Mouse (Mus musculus) forebrain, postnatal 0 days (tissue): ENCODE results near the gene Cd2bp2. TPM values are rescaled to one million over a fixed set of nuclear protein-coding genes. Genes with fewer than 3 reads are reported as not detected.

Experiments
- ATAC-seq: fragments of 200-750 bp; cut with Nextera tagmentation; 2 replicates; pipeline ENCODE4 v1.8.0; 2017; ENCODE audit warnings: mild to moderate bottlenecking, moderate library complexity
- DNase-seq: peaks from one replicate; pipeline ENCODE4 v3.0.0-alpha.2; 2015
- H3K27ac ChIP-seq: fragments of 300-500 bp; sonication (generic); 2 replicates; pipeline ENCODE4 v1.5.1; 2014; ENCODE audit warnings: low read depth, mild to moderate bottlenecking, antibody characterized with exemption, low read length, moderate library complexity, mixed read lengths
- H3K27me3 ChIP-seq: fragments of 300-500 bp; sonication (generic); 2 replicates; pipeline ENCODE4 v1.6.1; 2014; ENCODE audit warnings: mild to moderate bottlenecking, low read length, mixed read lengths; ENCODE audit not compliant: insufficient read depth
- H3K36me3 ChIP-seq: fragments of 300-500 bp; sonication (generic); 2 replicates; pipeline ENCODE4 v1.6.1; 2014; ENCODE audit warnings: mild to moderate bottlenecking, moderate library complexity; ENCODE audit not compliant: insufficient read depth
- H3K4me1 ChIP-seq: fragments of 300-500 bp; sonication (generic); 2 replicates; pipeline ENCODE4 v1.6.1; 2014; ENCODE audit warnings: antibody characterized with exemption; ENCODE audit not compliant: insufficient read depth
- H3K4me2 ChIP-seq: fragments of 300-500 bp; sonication (generic); 2 replicates; pipeline ENCODE4 v1.6.1; 2014; ENCODE audit warnings: low read depth, mild to moderate bottlenecking, moderate library complexity
- H3K4me3 ChIP-seq: fragments of 300-500 bp; sonication (generic); 2 replicates; pipeline ENCODE4 v1.5.1; 2014; ENCODE audit warnings: low read depth, low read length, mixed read lengths
- H3K9ac ChIP-seq: fragments of 300-500 bp; sonication (generic); 2 replicates; pipeline ENCODE4 v1.6.1; 2014; ENCODE audit warnings: mild to moderate bottlenecking
- H3K9me3 ChIP-seq: fragments of 300-500 bp; sonication (generic); 2 replicates; pipeline ENCODE4 v1.6.1; 2016; ENCODE audit warnings: low read length
- CTCF ChIP-seq: sonication (generic); IDR thresholded peaks from 2 replicates; pipeline ENCODE4 v1.5.1; 2016; ENCODE audit warnings: antibody characterized with exemption, control low read depth, low read depth
- WGBS: fragments of 180-500 bp; shearing (Covaris S2); extraction: QIAGEN DNeasy Blood & Tissue Kit; methylation state at CpG from one replicate; pipeline ENCODE4 v1.1.7; 2014; 5-methylcytosine and 5-hydroxymethylcytosine counted together
- polyA plus RNA-seq: library from polyadenylated mRNA; unstranded; fragments of >200 nt; fragmentation: Nextera tagmentation; extraction: Ambion mirVana; gene quantifications from 2 replicates; pipeline ENCODE4 v1.2.1, GENCODE M21; 2015
- total RNA-seq: library from RNA; depleted of rRNA; stranded (reverse); fragments of >200 nt; gene quantifications from 2 replicates; pipeline ENCODE4 v1.2.3, GENCODE M21; 2014; rRNA removed

The Cd2bp2 gene
- total and polyA plus RNA-seq, 2 experiments from 2014 or later, result 67.5 to 131 TPM

DNA sequence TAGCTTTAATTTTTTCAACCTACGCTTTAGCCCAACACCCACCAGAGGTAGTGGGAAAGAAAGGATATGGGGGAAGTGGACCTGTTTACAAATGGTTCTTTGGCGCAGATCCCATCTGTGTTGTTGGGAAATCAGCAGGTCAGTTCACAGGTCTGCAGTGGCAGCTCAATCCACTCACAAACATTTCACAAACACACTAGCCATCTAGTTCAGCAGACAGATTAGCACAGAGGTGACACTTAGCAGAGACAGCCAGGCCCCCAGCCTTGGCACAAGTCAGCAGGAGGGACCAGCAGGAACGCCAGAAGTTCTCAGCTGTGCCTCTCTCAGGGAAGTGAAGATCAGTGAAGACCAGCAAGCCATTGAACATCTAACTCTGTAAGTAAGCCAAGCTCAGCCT lies 47.9 kb downstream of the Cd2bp2 start:
- no peaks in the 10 kb centered on the region for H3K4me1 ChIP-seq
- no peak overlapping the region for H3K4me2 ChIP-seq
- no peak for DNase-seq
- no peaks in the 10 kb centered on the region for H3K36me3 ChIP-seq
- H3K27ac ChIP-seq, result no peak overlapping the region
- H3K9ac ChIP-seq, result no peak overlapping the region
- whole genome bisulfite sequencing, result 77% methylated on average over 3 of the region's 3 CpGs
- ATAC-seq, result no peak
- no peaks in the 10 kb centered on the region for H3K9me3 ChIP-seq
- no peaks in the 10 kb centered on the region for H3K27me3 ChIP-seq
- H3K4me3 ChIP-seq, result no peak overlapping the region
- no peak for TF ChIP-seq CTCF

DNA sequence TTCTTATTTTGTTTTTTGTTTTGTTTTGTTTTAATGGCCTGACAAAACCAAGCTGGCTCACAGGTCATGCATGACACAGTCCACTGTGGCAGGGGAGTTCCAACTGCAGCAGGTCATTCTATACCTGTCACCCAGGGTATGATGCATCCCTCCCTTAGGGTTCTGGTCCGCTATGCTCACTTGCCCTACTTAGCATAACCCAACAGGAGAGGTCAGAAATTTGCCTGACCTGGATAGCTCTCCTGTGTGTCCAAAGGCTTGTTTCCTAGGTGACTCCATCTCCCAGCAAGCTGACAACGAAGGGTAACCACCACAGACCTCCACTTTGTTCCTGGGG lies 49.6 kb downstream of the Cd2bp2 start:
- Histone ChIP-seq H3K4me3 (no peak overlapping the region), H3K36me3 (no peaks in the 10 kb centered on the region), H3K27ac (no peak overlapping the region), H3K27me3 (no peaks in the 10 kb centered on the region), H3K4me2 (no peak overlapping the region), H3K9me3 (no peaks in the 10 kb centered on the region), H3K4me1 (no peaks in the 10 kb centered on the region), H3K9ac (no peak overlapping the region)
- no peak for TF ChIP-seq CTCF
- ATAC-seq (no peak), DNase-seq (no peak)
- 67% methylated on average over 2 of the region's 2 CpGs for WGBS

DNA sequence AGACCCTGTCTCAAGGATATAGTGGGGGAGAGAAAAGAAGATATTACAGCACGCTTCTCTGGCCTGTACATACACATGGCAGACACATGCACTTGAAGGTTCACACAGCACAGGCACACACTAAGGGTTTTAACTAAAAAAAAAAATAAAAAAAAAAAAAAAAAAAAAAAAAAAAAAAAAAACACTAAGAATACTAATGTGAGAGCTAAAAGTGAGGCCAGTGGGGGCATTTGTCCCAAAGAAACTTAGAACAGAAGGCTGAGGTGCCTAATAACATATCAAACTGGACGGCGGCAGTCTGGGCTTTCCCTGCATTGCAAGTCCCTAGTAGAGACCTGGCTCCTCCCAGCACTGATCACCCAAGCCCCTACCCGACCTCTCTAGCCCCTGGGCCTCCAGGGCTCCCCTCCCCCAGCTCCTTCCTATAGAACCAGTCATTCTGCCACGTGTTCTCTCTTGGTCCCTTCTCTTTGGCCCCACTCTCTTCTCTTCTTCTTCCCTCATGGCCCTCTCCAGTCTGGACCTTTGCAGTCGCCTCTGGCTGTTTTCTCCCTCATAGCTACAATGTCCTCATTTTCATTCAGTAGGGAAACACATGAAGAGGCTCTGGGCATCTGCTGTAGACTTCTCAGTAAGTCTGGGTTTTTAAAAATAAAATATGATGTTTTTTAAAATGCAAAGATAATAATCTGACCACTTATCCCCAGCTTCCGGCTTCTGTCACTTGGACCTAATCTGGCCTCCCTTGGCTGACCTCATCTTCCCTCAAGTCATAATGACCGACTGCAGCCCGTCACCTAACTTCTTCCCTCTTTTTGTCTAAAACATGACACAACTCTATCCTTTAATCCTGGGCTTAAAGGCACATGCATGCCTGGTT lies 50.2 kb downstream of the Cd2bp2 start:
- Histone ChIP-seq H3K9me3 (no peaks in the 10 kb centered on the region), H3K4me1 (no peaks in the 10 kb centered on the region), H3K27me3 (no peaks in the 10 kb centered on the region), H3K9ac (no peak overlapping the region), H3K4me2 (no peak overlapping the region), H3K36me3 (no peaks in the 10 kb centered on the region), H3K27ac (no peak overlapping the region), H3K4me3 (no peak overlapping the region)
- no peak for DNase-seq
- no peak for TF ChIP-seq CTCF
- 56% methylated on average over 9 of the region's 9 CpGs for WGBS
- no peak for ATAC-seq

DNA sequence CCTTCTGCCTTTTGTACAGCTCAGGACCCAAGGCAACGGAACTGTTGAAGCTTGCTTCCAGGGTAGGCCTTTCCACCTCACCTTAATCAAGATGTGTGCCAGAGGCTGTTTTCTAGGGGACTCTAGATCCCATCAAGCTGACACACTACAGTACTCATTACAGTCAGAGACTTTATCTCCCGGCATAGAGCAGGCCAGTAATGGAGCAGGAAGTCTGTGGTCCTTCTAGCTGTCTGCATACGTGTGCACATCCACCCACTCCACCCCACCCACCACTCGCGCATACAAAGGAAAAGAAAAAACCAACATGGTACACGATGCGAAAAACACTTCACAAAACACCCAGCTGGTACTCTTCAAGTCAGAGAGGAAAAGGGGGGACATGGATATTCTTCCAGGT lies 51.4 kb downstream of the Cd2bp2 start:
- Histone ChIP-seq H3K27me3 (no peaks in the 10 kb centered on the region), H3K4me2 (no peak overlapping the region), H3K9me3 (no peaks in the 10 kb centered on the region), H3K4me1 (no peaks in the 10 kb centered on the region), H3K27ac (no peak overlapping the region), H3K4me3 (no peak overlapping the region), H3K36me3 (no peaks in the 10 kb centered on the region), H3K9ac (no peak overlapping the region)
- no peak for ATAC-seq
- TF ChIP-seq CTCF, result no peak
- DNase-seq, result no peak
- 83% methylated on average over 7 of the region's 7 CpGs for WGBS

DNA sequence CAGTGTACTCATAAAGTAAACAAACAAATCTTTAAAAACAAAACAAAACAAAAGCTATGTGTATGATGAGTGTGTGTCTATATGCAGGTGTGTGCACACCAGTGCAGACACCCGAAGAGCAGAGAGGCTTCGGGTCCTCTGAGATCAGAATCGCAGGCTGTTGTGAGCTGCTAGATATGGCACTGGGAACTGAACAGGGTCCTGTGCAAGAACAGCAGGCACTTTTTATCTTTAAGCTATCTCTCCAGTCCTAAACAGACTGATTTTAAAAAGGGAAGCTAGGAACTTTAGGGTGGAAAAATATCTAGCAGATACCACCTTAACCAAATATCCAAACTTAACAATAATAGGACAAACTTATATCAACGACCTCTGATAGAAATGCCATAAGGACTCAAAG lies 53.2 kb downstream of the Cd2bp2 start:
- WGBS, result 84% methylated on average over 4 of the region's 4 CpGs
- Histone ChIP-seq H3K27ac (no peak overlapping the region), H3K4me1 (no peaks in the 10 kb centered on the region), H3K4me3 (no peak overlapping the region), H3K27me3 (no peaks in the 10 kb centered on the region), H3K9me3 (no peaks in the 10 kb centered on the region), H3K9ac (no peak overlapping the region), H3K4me2 (no peak overlapping the region), H3K36me3 (no peaks in the 10 kb centered on the region)
- DNase-seq (no peak), ATAC-seq (no peak)
- no peak for TF ChIP-seq CTCF

DNA sequence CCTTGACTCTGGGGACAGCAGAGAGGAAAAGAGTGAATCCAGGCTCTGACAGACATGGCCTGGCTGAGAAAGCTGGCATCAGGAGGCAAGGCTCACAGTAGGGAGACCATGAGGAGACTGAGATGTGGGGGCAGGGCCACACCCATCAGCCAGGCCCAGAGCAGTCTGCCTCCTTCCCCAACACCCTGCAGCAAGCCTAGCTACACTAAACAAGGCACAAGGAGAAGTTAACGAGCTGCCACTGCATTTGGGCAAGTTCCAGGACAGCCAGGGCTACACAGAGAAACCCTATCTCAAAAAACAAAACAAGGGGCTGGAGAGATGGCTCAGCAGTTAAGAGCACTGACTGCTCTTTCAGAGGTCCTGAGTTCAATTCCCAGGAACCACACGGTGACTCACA lies 53.6 kb downstream of the Cd2bp2 start:
- TF ChIP-seq CTCF, result no peak
- ATAC-seq, result no peak
- Histone ChIP-seq H3K27me3 (no peaks in the 10 kb centered on the region), H3K4me1 (no peaks in the 10 kb centered on the region), H3K36me3 (no peaks in the 10 kb centered on the region), H3K4me3 (no peak overlapping the region), H3K9me3 (no peaks in the 10 kb centered on the region), H3K4me2 (no peak overlapping the region), H3K9ac (no peak overlapping the region), H3K27ac (no peak overlapping the region)
- WGBS, result 38% methylated on average over 2 of the region's 2 CpGs
- DNase-seq, result no peak

Other genes with a start within 250 kb of the Cd2bp2 start
- gene Asphd1, start 246.5 kb downstream of the Cd2bp2 start, total RNA-seq, result 14.3 and 37.2 TPM in 2 replicates
- 10.3 and 13.6 TPM in 2 replicates for gene Asphd1, start 246.5 kb downstream of the Cd2bp2 start, polyA plus RNA-seq
- 104 and 160 TPM in 2 replicates for gene Sez6l2, start 245.5 kb downstream of the Cd2bp2 start, total RNA-seq
- gene Sez6l2, start 245.5 kb downstream of the Cd2bp2 start, polyA plus RNA-seq, result 38.3 and 45.3 TPM in 2 replicates
- 120 and 158 TPM in 2 replicates for gene Cdipt, start 220.1 kb downstream of the Cd2bp2 start, total RNA-seq
- gene Cdipt, start 220.1 kb downstream of the Cd2bp2 start, polyA plus RNA-seq, result 134 and 137 TPM in 2 replicates
- gene Cdiptos, start 220.0 kb downstream of the Cd2bp2 start, total RNA-seq, result not detected in 2 replicates
- 0.53 and 0.62 TPM in 2 replicates for gene Cdiptos, start 220.0 kb downstream of the Cd2bp2 start, polyA plus RNA-seq
- gene Mvp, start 181.4 kb downstream of the Cd2bp2 start, total RNA-seq, result 4.8 and 6.9 TPM in 2 replicates
- 3.3 and 3.4 TPM in 2 replicates for gene Mvp, start 181.4 kb downstream of the Cd2bp2 start, polyA plus RNA-seq
- gene Pagr1b, start 179.6 kb downstream of the Cd2bp2 start, total RNA-seq, result 3.8 TPM in 1 of 2 replicates, not detected in the other
- gene Pagr1b, start 179.6 kb downstream of the Cd2bp2 start, polyA plus RNA-seq, result 1.0 TPM in 1 of 2 replicates, not detected in the other
- gene Pagr1a, start 178.7 kb downstream of the Cd2bp2 start, total RNA-seq, result 19.2 and 21.9 TPM in 2 replicates
- 18.1 and 31.6 TPM in 2 replicates for gene Pagr1a, start 178.7 kb downstream of the Cd2bp2 start, polyA plus RNA-seq
- gene Gm42742, start 175.0 kb downstream of the Cd2bp2 start, total RNA-seq, result 49.1 and 53.6 TPM in 2 replicates
- 36.7 and 42.2 TPM in 2 replicates for gene Gm42742, start 175.0 kb downstream of the Cd2bp2 start, polyA plus RNA-seq
- gene Prrt2, start 174.8 kb downstream of the Cd2bp2 start, total RNA-seq, result 68.2 and 77.8 TPM in 2 replicates
- 84.1 and 84.3 TPM in 2 replicates for gene Prrt2, start 174.8 kb downstream of the Cd2bp2 start, polyA plus RNA-seq
- 176 and 200 TPM in 2 replicates for gene Maz, start 169.0 kb downstream of the Cd2bp2 start, total RNA-seq
- gene Maz, start 169.0 kb downstream of the Cd2bp2 start, polyA plus RNA-seq, result 69.5 and 73.9 TPM in 2 replicates
- 6.2 and 6.5 TPM in 2 replicates for gene Kif22, start 153.6 kb downstream of the Cd2bp2 start, total RNA-seq
- gene Kif22, start 153.6 kb downstream of the Cd2bp2 start, polyA plus RNA-seq, result 16.6 and 17.3 TPM in 2 replicates
- not detected in 2 replicates for gene Zg16, start 108.7 kb downstream of the Cd2bp2 start, total RNA-seq
- not detected in 2 replicates for gene Zg16, start 108.7 kb downstream of the Cd2bp2 start, polyA plus RNA-seq
- 1.4 and 1.5 TPM in 2 replicates for gene AI467606, start 104.7 kb downstream of the Cd2bp2 start, total RNA-seq
- gene AI467606, start 104.7 kb downstream of the Cd2bp2 start, polyA plus RNA-seq, result 1.1 and 1.3 TPM in 2 replicates
- 0.54 and 0.90 TPM in 2 replicates for gene Qprt, start 73.8 kb downstream of the Cd2bp2 start, total RNA-seq
- 0.84 and 1.2 TPM in 2 replicates for gene Qprt, start 73.8 kb downstream of the Cd2bp2 start, polyA plus RNA-seq
- 0.14 and 0.15 TPM in 2 replicates for gene Spn, start 58.2 kb downstream of the Cd2bp2 start, total RNA-seq
- 0.10 TPM in 1 of 2 replicates, not detected in the other for gene Spn, start 58.2 kb downstream of the Cd2bp2 start, polyA plus RNA-seq
- 63.8 and 68.7 TPM in 2 replicates for gene Tbc1d10b, start 12.4 kb upstream of the Cd2bp2 start, total RNA-seq
- gene Tbc1d10b, start 12.4 kb upstream of the Cd2bp2 start, polyA plus RNA-seq, result 18.1 and 24.8 TPM in 2 replicates
- gene Mylpf, start 12.8 kb upstream of the Cd2bp2 start, total RNA-seq, result 0.52 and 1.6 TPM in 2 replicates
- gene Mylpf, start 12.8 kb upstream of the Cd2bp2 start, polyA plus RNA-seq, result 1.8 and 3.2 TPM in 2 replicates
- gene Zfp553, start 37.0 kb upstream of the Cd2bp2 start, total RNA-seq, result 34.3 and 46.6 TPM in 2 replicates
- 29.8 and 35.9 TPM in 2 replicates for gene Zfp553, start 37.0 kb upstream of the Cd2bp2 start, polyA plus RNA-seq
- 6.5 and 8.0 TPM in 2 replicates for gene Sept1, start 37.1 kb upstream of the Cd2bp2 start, total RNA-seq
- 5.6 and 6.7 TPM in 2 replicates for gene Sept1, start 37.1 kb upstream of the Cd2bp2 start, polyA plus RNA-seq
- 65.2 and 65.7 TPM in 2 replicates for gene Zfp771, start 48.2 kb upstream of the Cd2bp2 start, total RNA-seq
- 75.1 and 75.9 TPM in 2 replicates for gene Zfp771, start 48.2 kb upstream of the Cd2bp2 start, polyA plus RNA-seq
- gene Dctpp1, start 64.7 kb upstream of the Cd2bp2 start, total RNA-seq, result 90.8 and 122 TPM in 2 replicates
- 138 and 183 TPM in 2 replicates for gene Dctpp1, start 64.7 kb upstream of the Cd2bp2 start, polyA plus RNA-seq
- 73.0 and 78.0 TPM in 2 replicates for gene Sephs2, start 78.0 kb upstream of the Cd2bp2 start, total RNA-seq
- 82.4 and 83.5 TPM in 2 replicates for gene Sephs2, start 78.0 kb upstream of the Cd2bp2 start, polyA plus RNA-seq
- 0.62 and 0.76 TPM in 2 replicates for gene Itgal, start 100.2 kb upstream of the Cd2bp2 start, total RNA-seq
- gene Itgal, start 100.2 kb upstream of the Cd2bp2 start, polyA plus RNA-seq, result 0.56 and 0.59 TPM in 2 replicates
- 29.5 and 31.7 TPM in 2 replicates for gene Zfp768, start 149.5 kb upstream of the Cd2bp2 start, total RNA-seq
- gene Zfp768, start 149.5 kb upstream of the Cd2bp2 start, polyA plus RNA-seq, result 9.8 and 10.0 TPM in 2 replicates
- 8.5 and 9.2 TPM in 2 replicates for gene Zfp747, start 180.0 kb upstream of the Cd2bp2 start, total RNA-seq
- gene Zfp747, start 180.0 kb upstream of the Cd2bp2 start, polyA plus RNA-seq, result 2.9 and 4.7 TPM in 2 replicates
- 3.2 and 4.6 TPM in 2 replicates for gene 9130019O22Rik, start 191.1 kb upstream of the Cd2bp2 start, total RNA-seq
- gene 9130019O22Rik, start 191.1 kb upstream of the Cd2bp2 start, polyA plus RNA-seq, result 0.89 and 1.3 TPM in 2 replicates
- 10.2 and 13.5 TPM in 2 replicates for gene E430018J23Rik, start 197.6 kb upstream of the Cd2bp2 start, total RNA-seq
- gene E430018J23Rik, start 197.6 kb upstream of the Cd2bp2 start, polyA plus RNA-seq, result 1.7 and 2.4 TPM in 2 replicates
- 5.9 and 7.2 TPM in 2 replicates for gene Zfp764, start 210.8 kb upstream of the Cd2bp2 start, total RNA-seq
- gene Zfp764, start 210.8 kb upstream of the Cd2bp2 start, polyA plus RNA-seq, result 1.7 and 3.2 TPM in 2 replicates
- gene Zfp688, start 226.0 kb upstream of the Cd2bp2 start, total RNA-seq, result 18.3 and 20.8 TPM in 2 replicates
- gene Zfp688, start 226.0 kb upstream of the Cd2bp2 start, polyA plus RNA-seq, result 32.0 and 34.0 TPM in 2 replicates